Mouse (Mus musculus) lung, postnatal 4 days (tissue): ENCODE results near the gene Bub1b.
"Not testable (repeated sequence)": the region's sequence is repeated elsewhere in the genome, so short reads cannot be mapped to it uniquely, and the experiment has no call there.

Source experiments
- DNase-seq, 2 experiments: peaks; one replicate each; pipeline ENCODE4 v3.0.0; 2021

The Bub1b gene

GRCm38 (mm10) chr2:118620101-118620500 is 22.1 kb downstream of the Bub1b start:
- DNase-seq: no peak

GRCm38 (mm10) chr2:118620608-118621007 is 22.6 kb downstream of the Bub1b start:
- DNase-seq: no peak

GRCm38 (mm10) chr2:118629276-118629675 is 31.3 kb downstream of the Bub1b start:
- no peak for DNase-seq

GRCm38 (mm10) chr2:118633441-118633840 is 35.4 kb downstream of the Bub1b start:
- no peak for DNase-seq

GRCm38 (mm10) chr2:118637258-118637657 is 39.2 kb downstream of the Bub1b start:
- DNase-seq: no peak

- peak; percentile 50 to 83 for DNase-seq
These were observed 40.0 kb downstream of the Bub1b start for GRCm38 (mm10) chr2:118637888-118638526.

GRCm38 (mm10) chr2:118638686-118639085 is 40.7 kb downstream of the Bub1b start:
- DNase-seq: no peak

GRCm38 (mm10) chr2:118641147-118641546 is 43.1 kb downstream of the Bub1b start:
- no peak for DNase-seq

- peak in 1 of 2 experiments; percentile 35 for DNase-seq
These were observed 44.4 kb downstream of the Bub1b start for GRCm38 (mm10) chr2:118642431-118642830.

GRCm38 (mm10) chr2:118642942-118643341 is 44.9 kb downstream of the Bub1b start:
- DNase-seq: no peak

- DNase-seq: no peak
These were observed 48.7 kb downstream of the Bub1b start for GRCm38 (mm10) chr2:118646665-118647064.

- DNase-seq: not testable (repeated sequence)
These were observed 52.7 kb downstream of the Bub1b start for GRCm38 (mm10) chr2:118650697-118651096.

- no peak for DNase-seq
These were observed 58.8 kb downstream of the Bub1b start for GRCm38 (mm10) chr2:118656688-118657281.

- peak in 1 of 2 experiments; percentile 53 for DNase-seq
These were observed 60.4 kb downstream of the Bub1b start for GRCm38 (mm10) chr2:118658457-118658856.

- DNase-seq: peak; percentile 55 to 60
These were observed 61.1 kb downstream of the Bub1b start for GRCm38 (mm10) chr2:118659077-118659476.

GRCm38 (mm10) chr2:118659493-118659892 is 61.5 kb downstream of the Bub1b start:
- no peak for DNase-seq

- DNase-seq: peak; percentile 38 to 62
These were observed 62.0 kb downstream of the Bub1b start for GRCm38 (mm10) chr2:118659998-118660452.

GRCm38 (mm10) chr2:118661891-118662290 is 63.9 kb downstream of the Bub1b start:
- no peak for DNase-seq

- peak in 1 of 2 experiments; percentile 15 for DNase-seq
These were observed 65.1 kb downstream of the Bub1b start, which contains the start of gene Pak6 for GRCm38 (mm10) chr2:118662902-118663803. Gene Pak6 (plus strand): TSS chr2:118663303.

GRCm38 (mm10) chr2:118663804-118664766 is 66.1 kb downstream of the Bub1b start:
- DNase-seq: peak; percentile 28 to 46

- DNase-seq: peak; percentile 30 to 55
These were observed 67.0 kb downstream of the Bub1b start for GRCm38 (mm10) chr2:118664975-118665516.

- no peak for DNase-seq
These were observed 67.6 kb downstream of the Bub1b start for GRCm38 (mm10) chr2:118665616-118666015.
